Mouse (Mus musculus): ENCODE measurements around the gene Sh3pxd2a. TPM values are rescaled to one million over a fixed set of nuclear protein-coding genes. Genes with fewer than 3 reads are reported as not detected.
A peak's percentile ranks its signal among the peaks of the same experiment; 100 is the strongest.

Gene Sh3pxd2a
- total RNA-seq, 1 experiment from 2014 or later = 2.1 TPM

DNA sequence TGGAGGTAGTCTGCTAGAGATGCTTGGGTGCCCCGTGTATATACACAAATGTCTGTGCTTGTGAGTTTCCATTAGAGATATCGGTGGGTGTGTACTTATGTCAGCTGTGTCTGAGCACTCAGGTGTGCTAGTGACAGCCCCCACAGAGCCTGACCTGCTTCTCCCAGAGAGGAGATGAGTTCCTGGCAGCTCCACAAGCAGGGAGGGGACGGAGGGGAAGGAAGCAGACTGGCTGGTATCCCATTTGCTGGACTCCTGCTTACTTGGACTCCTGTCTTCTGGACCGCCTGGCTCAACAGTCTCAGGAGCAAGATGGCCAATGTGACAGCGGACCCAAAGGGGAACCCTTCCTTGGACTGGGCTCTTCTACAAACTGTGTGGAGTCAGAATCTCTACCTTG lies 234.7 kb downstream of the Sh3pxd2a start:
- no peak for ATAC-seq (replicated peaks; ENCODE audit: low read depth, poor library complexity, severe bottlenecking)

- ATAC-seq (replicated peaks; ENCODE audit: low read depth, poor library complexity, severe bottlenecking) = peak; percentile 48
These were observed 235.4 kb downstream of the Sh3pxd2a start for GRCm38 (mm10) chr19:47228725-47229252.

GRCm38 (mm10) chr19:47225791-47226190 lies 238.4 kb downstream of the Sh3pxd2a start:
- ATAC-seq (replicated peaks; ENCODE audit: low read depth, poor library complexity, severe bottlenecking) = no peak

DNA sequence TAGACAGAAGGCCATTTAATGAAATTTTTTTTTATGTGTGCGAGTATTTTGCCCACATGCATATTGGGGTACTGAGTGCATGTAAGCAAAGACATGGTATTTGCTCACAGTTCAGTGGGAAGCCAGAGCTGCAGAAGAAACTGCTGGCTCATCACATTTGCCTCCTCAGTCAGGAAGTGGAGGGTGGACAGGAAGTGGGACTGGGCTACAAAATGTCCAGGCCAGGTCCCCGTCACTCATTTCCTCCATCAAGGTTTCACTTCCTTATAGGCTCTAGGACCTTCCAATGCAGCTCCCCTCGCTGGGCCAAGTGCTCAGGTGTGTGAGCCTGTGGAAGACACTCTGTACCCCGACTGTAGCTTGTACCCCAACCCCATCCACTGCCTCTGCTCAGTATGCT lies 239.5 kb downstream of the Sh3pxd2a start:
- peak; percentile 73 for ATAC-seq (replicated peaks; ENCODE audit: low read depth, poor library complexity, severe bottlenecking)

- no peak for ATAC-seq (replicated peaks; ENCODE audit: low read depth, poor library complexity, severe bottlenecking)
These were observed 241.2 kb downstream of the Sh3pxd2a start for GRCm38 (mm10) chr19:47222841-47223557.

- ATAC-seq (replicated peaks; ENCODE audit: low read depth, poor library complexity, severe bottlenecking) = no peak
These were observed 241.9 kb downstream of the Sh3pxd2a start for GRCm38 (mm10) chr19:47222154-47222840.

GRCm38 (mm10) chr19:47221500-47222153 lies 242.6 kb downstream of the Sh3pxd2a start:
- no peak for ATAC-seq (replicated peaks; ENCODE audit: low read depth, poor library complexity, severe bottlenecking)

DNA sequence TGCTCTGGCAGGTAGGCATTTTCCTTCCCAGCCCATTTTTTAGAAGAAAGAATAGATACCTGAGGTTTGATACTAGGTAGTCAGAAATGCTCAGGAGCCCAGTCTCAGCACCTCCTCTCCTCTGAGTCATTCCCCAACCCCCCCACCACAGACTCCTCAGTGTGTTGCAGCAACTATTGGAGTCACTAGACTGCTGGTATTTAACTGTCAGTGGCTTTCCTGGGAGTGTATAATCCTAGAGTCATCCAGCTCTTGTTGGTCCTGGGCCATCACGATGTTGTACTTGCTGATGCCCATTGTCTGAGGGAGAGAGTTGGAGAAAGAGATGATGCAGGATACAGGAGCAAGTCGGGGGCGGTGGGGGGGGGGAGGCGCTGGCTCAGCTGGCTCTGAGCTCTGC lies 243.2 kb downstream of the Sh3pxd2a start:
- no peak for ATAC-seq (replicated peaks; ENCODE audit: low read depth, poor library complexity, severe bottlenecking)

- no peak for ATAC-seq (replicated peaks; ENCODE audit: low read depth, poor library complexity, severe bottlenecking)
These were observed 244.0 kb downstream of the Sh3pxd2a start for GRCm38 (mm10) chr19:47220232-47220631.

- peak; percentile 80 for ATAC-seq (replicated peaks; ENCODE audit: low read depth, poor library complexity, severe bottlenecking)
These were observed 244.6 kb downstream of the Sh3pxd2a start for GRCm38 (mm10) chr19:47219622-47220021.

DNA sequence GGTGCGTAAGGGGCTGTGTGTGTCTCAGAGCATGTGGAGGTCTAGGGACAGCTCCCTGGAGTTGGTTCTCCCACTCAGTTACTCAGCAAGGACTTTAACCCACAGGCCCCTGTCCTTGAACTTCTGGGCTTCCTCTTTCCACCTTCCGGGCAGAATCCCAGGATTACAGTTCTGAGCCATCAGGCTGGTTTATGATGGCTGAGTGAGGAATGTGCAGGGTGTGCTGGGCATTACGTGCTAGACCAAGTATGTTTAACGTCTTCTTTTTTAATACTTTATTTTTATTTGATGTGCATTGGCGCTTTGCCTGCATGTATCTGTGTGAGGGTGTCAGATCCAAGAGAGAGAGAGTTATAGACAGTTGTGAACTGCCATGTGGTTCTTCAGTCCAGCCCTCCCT lies 247.4 kb downstream of the Sh3pxd2a start:
- no peak for ATAC-seq (replicated peaks; ENCODE audit: low read depth, poor library complexity, severe bottlenecking)

DNA sequence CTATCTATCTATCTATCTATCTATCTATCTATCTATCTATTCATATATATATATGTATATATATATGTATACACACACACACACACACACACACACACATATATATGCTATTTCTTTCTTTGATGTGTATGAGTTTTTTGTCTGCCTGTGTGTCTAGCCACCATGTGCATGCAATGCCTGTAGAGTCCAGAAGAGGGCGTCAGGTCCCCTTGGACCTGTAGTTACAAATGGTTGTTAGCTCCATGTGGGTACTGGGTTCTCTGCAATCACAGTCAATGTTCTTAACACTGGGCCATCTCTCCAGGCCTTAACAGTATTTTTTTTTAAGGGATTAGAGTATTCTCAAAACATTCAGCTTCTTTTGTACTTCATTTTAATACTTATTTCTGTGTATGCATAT lies 250.7 kb downstream of the Sh3pxd2a start:
- no peak for ATAC-seq (replicated peaks; ENCODE audit: low read depth, poor library complexity, severe bottlenecking)

DNA sequence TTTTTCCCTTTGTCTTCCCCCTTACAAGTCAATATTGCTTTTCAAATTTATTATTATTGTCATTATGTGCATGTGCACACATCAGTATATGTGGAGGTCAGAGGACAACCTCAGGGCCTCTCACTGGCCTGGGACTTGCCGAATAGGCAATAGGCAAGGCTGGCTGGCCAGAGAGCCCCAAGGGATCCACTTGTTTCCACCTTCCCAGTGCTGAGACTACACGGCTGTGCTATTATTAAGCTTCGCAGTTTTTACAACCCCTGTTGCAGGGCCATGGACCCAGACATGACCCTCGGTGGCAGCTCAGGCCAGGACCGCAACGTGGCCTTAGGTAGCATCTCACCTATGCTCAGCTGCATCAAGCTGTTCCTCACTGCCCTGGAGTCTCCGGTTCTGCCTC lies 251.8 kb downstream of the Sh3pxd2a start:
- no peak for ATAC-seq (replicated peaks; ENCODE audit: low read depth, poor library complexity, severe bottlenecking)

GRCm38 (mm10) chr19:47211609-47212312 lies 252.4 kb downstream of the Sh3pxd2a start:
- no peak for ATAC-seq (replicated peaks; ENCODE audit: low read depth, poor library complexity, severe bottlenecking)

- no peak for ATAC-seq (replicated peaks; ENCODE audit: low read depth, poor library complexity, severe bottlenecking)
These were observed 253.8 kb downstream of the Sh3pxd2a start for GRCm38 (mm10) chr19:47210432-47210831.

Other genes with a start within 250 kb of the Sh3pxd2a start
- gene Stn1, start 73.1 kb upstream of the Sh3pxd2a start, total RNA-seq (2017) = 8.0 and 12.4 TPM in 2 replicates
- gene Slk, start 115.3 kb upstream of the Sh3pxd2a start, total RNA-seq (2017) = 181 TPM in 2 replicates
- not detected in 2 replicates for gene Col17a1, start 227.7 kb upstream of the Sh3pxd2a start, total RNA-seq (2017)

Measured in common myeloid progenitor, adult 5-6 weeks (primary cell).